Mouse (Mus musculus) small intestine, adult 2 months (tissue): ENCODE results near the gene Rbms1. TPM values are rescaled to one million over a fixed set of nuclear protein-coding genes. Genes with fewer than 3 reads are reported as not detected.

ENCODE experiments used
- H3K27ac ChIP-seq: fragments of 200-500 bp; 2 replicates; pipeline ENCODE4 v1.5.1; 2012; ENCODE audit warnings: low read depth, low read length, control low read depth, inconsistent platforms; ENCODE audit not compliant: insufficient read depth
- H3K27me3 ChIP-seq: fragments of 200-500 bp; 2 replicates; pipeline ENCODE4 v1.6.1; 2012; ENCODE audit warnings: mild to moderate bottlenecking, moderate library complexity, low read length, inconsistent platforms; ENCODE audit not compliant: control insufficient read depth, insufficient read depth
- H3K36me3 ChIP-seq: fragments of 200-500 bp; 2 replicates; pipeline ENCODE4 v1.6.1; 2012; ENCODE audit warnings: mild to moderate bottlenecking, low read length, control low read depth, inconsistent platforms; ENCODE audit not compliant: control insufficient read depth, insufficient read depth
- H3K4me1 ChIP-seq: fragments of 200-500 bp; 2 replicates; pipeline ENCODE4 v1.6.1; 2012; ENCODE audit warnings: low read length, inconsistent platforms, mixed read lengths; ENCODE audit not compliant: control insufficient read depth, insufficient read depth, insufficient read length
- H3K4me3 ChIP-seq: fragments of 200-500 bp; 2 replicates; pipeline ENCODE4 v1.5.1; 2012; ENCODE audit warnings: low read depth, mild to moderate bottlenecking, control low read depth, inconsistent platforms, low read length, moderate library complexity
- CTCF ChIP-seq: fragments of 200-500 bp; IDR thresholded peaks from 2 replicates; pipeline ENCODE4 v1.5.1; 2012; ENCODE audit warnings: low read depth, mild to moderate bottlenecking, control low read depth, inconsistent platforms, low read length, moderate library complexity, mixed read lengths; ENCODE audit not compliant: insufficient replicate concordance, insufficient read length; ENCODE audit errors: extremely low read depth
- POLR2A ChIP-seq: fragments of 200-500 bp; IDR thresholded peaks from 2 replicates; pipeline ENCODE4 v1.6.1; 2012; ENCODE audit warnings: low read depth, mild to moderate bottlenecking, control low read depth, inconsistent platforms, low read length, moderate library complexity
- WGBS: fragments of 180-500 bp; shearing (Covaris S2); methylation state at CpG from one replicate; pipeline ENCODE4 v1.1.7; 2018; 5-methylcytosine and 5-hydroxymethylcytosine counted together
- polyA plus RNA-seq: library from polyadenylated mRNA; depleted of rRNA; stranded (reverse); fragments of >200 nt; gene quantifications from 2 replicates; pipeline ENCODE4 v1.2.3, GENCODE M21; 2012

Gene Rbms1
- polyA plus RNA-seq, 1 experiment: 41.2 TPM

- no peaks in the 10 kb centered on the region for H3K4me1 ChIP-seq
- H3K27me3 ChIP-seq: no peaks in the 10 kb centered on the region
- H3K4me3 ChIP-seq: no peak overlapping the region
- no peak overlapping the region for H3K27ac ChIP-seq
- 63% methylated on average over 3 of the region's 3 CpGs for WGBS
- no peak for TF ChIP-seq POLR2A
- TF ChIP-seq CTCF: no peak
- H3K36me3 ChIP-seq: no peaks in the 10 kb centered on the region
These were observed 215.4 kb downstream of the Rbms1 start for GRCm38 (mm10) chr2:60747590-60747989.

GRCm38 (mm10) chr2:60744674-60745073, 218.3 kb downstream of the Rbms1 start:
- no peak for TF ChIP-seq CTCF
- TF ChIP-seq POLR2A: no peak
- Histone ChIP-seq H3K36me3 (no peaks in the 10 kb centered on the region), H3K4me3 (no peak overlapping the region), H3K27me3 (no peaks in the 10 kb centered on the region), H3K4me1 (no peaks in the 10 kb centered on the region), H3K27ac (no peak overlapping the region)
- WGBS: 70% methylated on average over 3 of the region's 3 CpGs

- Histone ChIP-seq H3K27me3 (no peaks in the 10 kb centered on the region), H3K36me3 (no peaks in the 10 kb centered on the region), H3K4me1 (no peaks in the 10 kb centered on the region), H3K4me3 (no peak overlapping the region), H3K27ac (no peak overlapping the region)
- WGBS: 42% methylated on average over 10 of the region's 10 CpGs
- TF ChIP-seq POLR2A: no peak
- no peak for TF ChIP-seq CTCF
These were observed 223.4 kb downstream of the Rbms1 start for GRCm38 (mm10) chr2:60739389-60740137.

GRCm38 (mm10) chr2:60730929-60731328, 232.1 kb downstream of the Rbms1 start:
- TF ChIP-seq POLR2A (no peak), CTCF (no peak)
- H3K4me3 ChIP-seq: no peak overlapping the region
- 84% methylated on average over 6 of the region's 6 CpGs for WGBS
- no peaks in the 10 kb centered on the region for H3K27me3 ChIP-seq
- H3K27ac ChIP-seq: no peak overlapping the region
- peaks cover 5% of the 10 kb centered on the region for H3K4me1 ChIP-seq
- no peaks in the 10 kb centered on the region for H3K36me3 ChIP-seq

- 68% methylated on average over 3 of the region's 3 CpGs for WGBS
- TF ChIP-seq POLR2A (no peak), CTCF (no peak)
- H3K27me3 ChIP-seq: no peaks in the 10 kb centered on the region
- no peaks in the 10 kb centered on the region for H3K36me3 ChIP-seq
- H3K4me3 ChIP-seq: no peak overlapping the region
- H3K4me1 ChIP-seq: peaks cover 5% of the 10 kb centered on the region
- H3K27ac ChIP-seq: no peak overlapping the region
These were observed 233.0 kb downstream of the Rbms1 start for GRCm38 (mm10) chr2:60730024-60730423.

DNA sequence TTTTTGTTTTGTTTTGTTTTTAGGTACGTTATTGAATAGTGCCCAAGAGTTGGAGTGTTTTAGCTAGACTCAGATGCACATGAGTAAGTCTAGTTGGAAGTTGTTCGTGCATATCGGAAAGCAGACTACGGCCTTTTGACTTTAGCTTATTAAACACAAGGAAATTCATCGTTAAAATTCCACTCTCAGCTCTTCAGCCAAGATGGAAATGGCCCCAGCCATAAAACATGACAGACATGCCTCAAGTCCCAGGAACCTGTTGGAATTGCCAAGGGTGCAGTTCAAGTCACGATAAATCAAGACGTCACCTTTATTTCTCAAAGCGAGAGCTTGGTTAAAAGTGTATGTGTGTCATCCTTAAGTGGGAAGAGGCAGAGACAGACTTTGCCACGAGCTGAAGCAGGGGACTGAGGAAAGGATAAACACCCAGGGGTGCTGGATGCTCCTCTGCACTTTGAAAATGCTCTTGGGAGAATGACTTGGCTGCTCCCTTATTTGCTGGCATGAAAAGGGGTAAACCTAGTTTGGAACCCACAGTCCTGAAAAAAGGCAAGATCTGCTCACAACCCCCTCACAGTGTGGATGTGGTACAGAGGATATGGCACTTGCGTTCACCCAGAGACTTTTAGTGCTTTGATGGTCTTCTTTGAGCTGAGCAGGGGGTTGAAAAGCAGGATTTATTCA, 233.9 kb downstream of the Rbms1 start:
- Histone ChIP-seq H3K27ac (no peak overlapping the region), H3K36me3 (no peaks in the 10 kb centered on the region), H3K4me3 (no peak overlapping the region), H3K4me1 (peaks cover 5% of the 10 kb centered on the region), H3K27me3 (no peaks in the 10 kb centered on the region)
- 40% methylated on average over 10 of the region's 10 CpGs for WGBS
- TF ChIP-seq POLR2A: no peak
- no peak for TF ChIP-seq CTCF

GRCm38 (mm10) chr2:60724660-60725059, 238.3 kb downstream of the Rbms1 start:
- H3K27ac ChIP-seq: no peak overlapping the region
- TF ChIP-seq POLR2A (no peak), CTCF (no peak)
- 84% methylated on average over 2 of the region's 2 CpGs for WGBS

DNA sequence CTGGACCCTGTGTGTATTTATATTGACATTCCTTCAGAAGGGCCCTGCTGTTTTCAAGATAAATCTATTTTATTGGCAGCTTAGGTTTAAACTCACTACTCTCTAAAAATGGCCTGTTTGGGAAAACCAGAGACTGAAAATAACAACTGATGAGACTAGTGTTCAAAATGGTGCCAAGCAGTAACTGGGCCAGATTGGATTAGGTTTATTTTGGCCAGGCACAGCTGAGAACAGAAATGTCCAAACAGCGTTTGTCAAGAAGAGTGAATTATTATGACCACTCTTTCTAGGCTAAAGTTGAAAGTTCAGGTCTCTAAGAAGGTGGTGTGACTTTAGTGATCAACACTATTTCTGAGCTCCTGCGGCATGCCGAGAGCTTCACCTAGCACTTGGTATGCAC, 240.0 kb downstream of the Rbms1 start:
- H3K4me1 ChIP-seq: no peaks in the 10 kb centered on the region

More at GRCm38 (mm10) chr2:60724660-60725059, 238.3 kb downstream of the Rbms1 start:
- no peaks in the 10 kb centered on the region for H3K36me3 ChIP-seq
- H3K4me3 ChIP-seq: no peak overlapping the region
- H3K27me3 ChIP-seq: no peaks in the 10 kb centered on the region
- peaks cover 5% of the 10 kb centered on the region for H3K4me1 ChIP-seq

More for the DNA sequence above, 240.0 kb downstream of the Rbms1 start:
- Histone ChIP-seq H3K36me3 (no peaks in the 10 kb centered on the region), H3K27ac (no peak overlapping the region), H3K27me3 (no peaks in the 10 kb centered on the region), H3K4me3 (no peak overlapping the region)
- TF ChIP-seq POLR2A (no peak), CTCF (no peak)
- WGBS: 92% methylated on average over 3 of the region's 3 CpGs
